Mouse (Mus musculus) myocyte (in vitro differentiated cells): Measurements from ENCODE around the gene Gdf11. TPM values are rescaled to one million over a fixed set of nuclear protein-coding genes. Genes with fewer than 3 reads are reported as not detected.

Experiments
- H3K27me3 ChIP-seq: one replicate; pipeline ENCODE4 v1.6.1; 2011; ENCODE audit not compliant: control insufficient read depth, insufficient read depth, insufficient read length
- H3K36me3 ChIP-seq: one replicate; pipeline ENCODE4 v1.6.1; 2011; ENCODE audit not compliant: control insufficient read depth, insufficient read depth
- H3K4me2 ChIP-seq: one replicate; pipeline ENCODE4 v1.6.1; 2011; ENCODE audit warnings: low read depth, control low read depth
- H3K4me3 ChIP-seq: one replicate; pipeline ENCODE4 v1.5.1; 2011; ENCODE audit warnings: mild to moderate bottlenecking, control low read depth, moderate library complexity
- H3K79me2 ChIP-seq: one replicate; pipeline ENCODE4 v1.6.1; 2011; ENCODE audit not compliant: control insufficient read depth, insufficient read depth
- H3ac ChIP-seq: one replicate; pipeline ENCODE4 v1.6.1; 2011; ENCODE audit not compliant: control insufficient read depth, insufficient read length
- CEBPB ChIP-seq: IDR thresholded peaks from 2 replicates; pipeline ENCODE4 v1.6.1; 2011; ENCODE audit warnings: mild to moderate bottlenecking, moderate library complexity; ENCODE audit not compliant: poor library complexity, insufficient read depth, severe bottlenecking
- E2F4 ChIP-seq: IDR thresholded peaks from one replicate; pipeline ENCODE4 v1.6.1; 2011; ENCODE audit warnings: mild to moderate bottlenecking, control low read depth, moderate library complexity; ENCODE audit not compliant: insufficient read depth
- MAX ChIP-seq: IDR thresholded peaks from one replicate; pipeline ENCODE4 v1.6.1; 2011; ENCODE audit warnings: low read depth, mild to moderate bottlenecking, control low read depth
- MYOD1 ChIP-seq, 3 experiments: IDR thresholded peaks; one replicate each; pipeline ENCODE4 v1.6.1; 2011; ENCODE audit warnings: control low read depth in 2 of 3, low read depth in 2 of 3, mild to moderate bottlenecking in 2 of 3, moderate library complexity in 1 of 3; ENCODE audit not compliant: insufficient read length in 2 of 3, control insufficient read depth in 1 of 3
- MYOG ChIP-seq, 3 experiments: IDR thresholded peaks; one replicate each; pipeline ENCODE4 v1.6.1; 2011; ENCODE audit warnings: control low read depth in 2 of 3, low read depth in 2 of 3, mild to moderate bottlenecking in 2 of 3; ENCODE audit not compliant: insufficient read length in 2 of 3, control insufficient read depth in 1 of 3, insufficient read depth in 1 of 3
- POLR2A ChIP-seq: IDR thresholded peaks from one replicate; pipeline ENCODE4 v1.6.1; 2011; ENCODE audit warnings: low read depth, mild to moderate bottlenecking, control low read depth, moderate library complexity; ENCODE audit not compliant: insufficient read length
- POLR2AphosphoS2 ChIP-seq: IDR thresholded peaks from one replicate; pipeline ENCODE4 v1.6.1; 2011; ENCODE audit warnings: low read depth, control low read depth; ENCODE audit not compliant: insufficient read length
- REST ChIP-seq: IDR thresholded peaks from one replicate; pipeline ENCODE4 v1.6.1; 2011; ENCODE audit warnings: mild to moderate bottlenecking, control low read depth, moderate library complexity; ENCODE audit not compliant: insufficient read depth, insufficient read length
- SRF ChIP-seq: IDR thresholded peaks from one replicate; pipeline ENCODE4 v1.6.1; 2011; ENCODE audit warnings: low read depth; ENCODE audit not compliant: control insufficient read depth, insufficient read length
- TCF12 ChIP-seq: IDR thresholded peaks from one replicate; pipeline ENCODE4 v1.6.1; 2011; ENCODE audit warnings: mild to moderate bottlenecking, control low read depth; ENCODE audit not compliant: poor library complexity, insufficient read depth, severe bottlenecking
- TCF3 ChIP-seq: IDR thresholded peaks from one replicate; pipeline ENCODE4 v1.6.1; 2011; ENCODE audit warnings: low read depth, control low read depth; ENCODE audit not compliant: insufficient read length
- USF1 ChIP-seq: IDR thresholded peaks from one replicate; pipeline ENCODE4 v1.6.1; 2011; ENCODE audit warnings: low read depth, mild to moderate bottlenecking, control low read depth, moderate library complexity
- polyA plus RNA-seq: library from polyadenylated mRNA; unstranded; fragments of >200 nt; fragmentation: generic; extraction: Trizol; gene quantifications from one replicate; pipeline ENCODE4 v1.2.1, GENCODE M21; 2012; ENCODE audit warnings: missing spikeins

Gdf11 gene
- polyA plus RNA-seq, 1 experiment = 17.9 TPM

DNA sequence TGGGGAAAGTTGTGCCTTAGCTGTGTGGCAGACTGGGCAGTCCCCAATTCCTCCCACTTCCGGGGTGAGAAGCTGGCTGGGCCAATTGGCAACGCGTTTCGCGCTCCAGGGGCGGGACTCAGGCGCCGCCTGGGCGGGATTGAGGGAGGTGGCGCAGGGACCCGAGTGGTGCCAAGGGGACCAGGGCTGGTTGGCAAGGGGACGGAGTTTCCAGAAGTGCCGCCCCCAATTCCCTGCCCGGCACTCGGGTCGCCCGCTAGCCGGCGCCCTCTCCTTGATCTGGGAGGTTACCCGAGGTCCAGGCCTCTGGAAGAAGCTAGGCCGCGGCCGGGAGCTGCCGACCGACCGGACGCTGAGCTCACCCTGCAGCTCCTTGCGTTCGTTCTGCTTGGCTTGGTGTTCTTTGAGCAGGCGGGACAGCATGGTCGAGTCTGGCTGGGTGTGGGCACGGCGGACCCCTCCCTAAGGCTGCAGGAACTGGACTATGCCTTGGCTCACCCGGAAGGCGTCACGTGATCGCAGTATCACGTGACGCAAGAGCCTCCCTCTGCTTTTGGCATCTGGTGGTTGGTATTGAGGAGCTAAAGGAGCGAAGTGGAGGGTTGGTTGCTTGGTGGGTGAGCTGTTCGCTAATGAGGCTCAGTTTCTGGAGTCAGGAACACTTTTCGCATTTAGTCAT lies 31.6 kb upstream of the Gdf11 start:
- Histone ChIP-seq H3ac (peak overlapping the region; percentile 49), H3K27me3 (no peaks in the 10 kb centered on the region), H3K4me3 (peak overlapping the region; percentile 34), H3K79me2 (peaks cover 14% of the 10 kb centered on the region), H3K4me2 (peak overlapping the region; percentile 96), H3K36me3 (no peaks in the 10 kb centered on the region)
- TF ChIP-seq TCF3 (no peak), MAX (no peak), POLR2A (peak; percentile 88), TCF12 (peak; percentile 1), REST (no peak), MYOD1 (IDR thresholded peaks at IDR 0.05; ENCODE audit: control insufficient read depth in 1 of 3, insufficient read length in 2 of 3, low read depth in 2 of 3) (peak in 1 of 3 experiments; percentile 14), USF1 (peak; percentile 100), E2F4 (no peak), MYOG (IDR thresholded peaks at IDR 0.05; ENCODE audit: control insufficient read depth in 1 of 3, insufficient read depth in 1 of 3, insufficient read length in 2 of 3, low read depth in 2 of 3) (peak in 1 of 3 experiments; percentile 9), SRF (peak; percentile 33), CEBPB (peak; percentile 29; the same call in 1 of the 2 replicates), POLR2AphosphoS2 (peak; percentile 96)

DNA sequence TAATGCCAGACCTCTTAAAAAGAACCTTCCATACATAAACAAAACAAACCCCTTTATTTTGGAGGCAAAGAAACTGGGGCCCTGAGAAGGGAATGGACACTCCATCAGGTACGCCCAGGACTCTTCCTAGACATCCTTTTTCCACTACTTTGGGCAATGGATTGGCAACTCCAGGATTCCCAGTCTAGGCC lies 31.2 kb upstream of the Gdf11 start, which contains the start of gene Rdh5:
TSS of gene Rdh5 (minus strand) at position 67 of the 191 bp plus-strand sequence.
- Histone ChIP-seq H3K4me2 (peak within 1 kb of the TSS; percentile 96), H3K36me3 (no peaks in the 10 kb centered on the region), H3ac (peak within 1 kb of the TSS; percentile 49), H3K27me3 (no peaks in the 10 kb centered on the region), H3K79me2 (peaks cover 14% of the 10 kb centered on the region), H3K4me3 (peak within 1 kb of the TSS; percentile 34)
- no peak for TF ChIP-seq TCF3
- no peak for TF ChIP-seq SRF
- no peak for TF ChIP-seq POLR2AphosphoS2
- TF ChIP-seq MAX = no peak
- no peak for TF ChIP-seq E2F4
- TF ChIP-seq TCF12 = no peak
- no peak for TF ChIP-seq POLR2A
- no peak for TF ChIP-seq REST
- no peak for TF ChIP-seq CEBPB
- TF ChIP-seq MYOD1 (IDR thresholded peaks at IDR 0.05; ENCODE audit: control insufficient read depth in 1 of 3, insufficient read length in 2 of 3, low read depth in 2 of 3) = no peak
- TF ChIP-seq MYOG (IDR thresholded peaks at IDR 0.05; ENCODE audit: control insufficient read depth in 1 of 3, insufficient read depth in 1 of 3, insufficient read length in 2 of 3, low read depth in 2 of 3) = no peak

DNA sequence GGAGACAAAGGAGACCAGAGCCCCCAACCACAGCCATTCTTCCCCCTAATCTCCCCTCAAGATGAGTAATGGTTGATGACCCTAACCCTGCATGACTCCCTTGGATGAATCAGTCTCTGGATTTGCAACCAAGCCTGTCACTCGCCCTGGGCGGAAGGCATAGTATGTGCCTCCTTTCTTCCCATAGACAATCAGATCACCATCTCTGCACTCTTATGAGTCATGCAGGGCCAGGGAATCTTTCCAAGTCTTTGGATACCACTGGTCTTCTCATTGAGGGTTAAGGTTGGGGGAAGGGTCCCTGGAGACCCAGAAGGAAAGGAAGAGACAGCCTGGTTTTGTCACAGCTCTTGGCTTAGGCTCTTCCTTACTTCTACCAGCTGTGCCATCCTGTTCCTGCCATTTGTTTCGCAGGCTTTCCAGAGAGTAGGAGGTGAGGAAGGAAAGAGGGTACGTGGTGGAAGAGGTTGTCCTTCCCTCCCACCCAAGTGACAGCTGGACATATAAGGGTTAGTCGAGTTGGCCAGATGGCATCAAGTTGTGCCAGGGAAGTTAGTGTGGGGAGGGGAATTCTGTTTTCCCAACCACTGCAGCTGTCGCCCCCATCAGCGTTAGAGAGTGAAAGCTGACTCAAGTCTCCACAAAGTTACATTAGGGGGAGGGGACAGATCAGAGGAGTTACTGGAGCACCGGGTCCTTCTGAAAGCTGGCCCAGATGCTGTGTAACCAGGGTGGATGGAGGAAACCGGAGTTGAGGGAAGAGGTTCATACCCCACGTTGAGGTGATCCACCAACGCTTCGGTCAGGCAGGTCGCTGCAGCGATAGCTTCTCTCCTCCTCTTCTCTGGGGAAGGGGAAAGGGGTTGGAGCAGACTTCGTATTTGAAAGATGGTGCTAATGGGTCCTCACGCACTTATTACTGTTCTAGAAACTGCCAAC lies 30.6 kb upstream of the Gdf11 start:
- Histone ChIP-seq H3K27me3 (no peaks in the 10 kb centered on the region), H3K4me3 (peak overlapping the region; percentile 34), H3K36me3 (peaks cover 5% of the 10 kb centered on the region), H3K79me2 (peaks cover 14% of the 10 kb centered on the region), H3K4me2 (peak overlapping the region; percentile 92), H3ac (peak overlapping the region; percentile 49)
- TF ChIP-seq POLR2A = peak; percentile 70
- TF ChIP-seq MYOD1 (IDR thresholded peaks at IDR 0.05; ENCODE audit: control insufficient read depth in 1 of 3, insufficient read length in 2 of 3, low read depth in 2 of 3) = peak; percentile 99
- TF ChIP-seq TCF3 = peak; percentile 94
- peak; percentile 72 for TF ChIP-seq CEBPB
- TF ChIP-seq TCF12 = peak; percentile 99
- TF ChIP-seq MYOG (IDR thresholded peaks at IDR 0.05; ENCODE audit: control insufficient read depth in 1 of 3, insufficient read depth in 1 of 3, insufficient read length in 2 of 3, low read depth in 2 of 3) = peak; percentile 84 to 99 (median 98)
- TF ChIP-seq SRF = peak; percentile 91
- no peak for TF ChIP-seq REST
- no peak for TF ChIP-seq E2F4
- TF ChIP-seq POLR2AphosphoS2 = peak; percentile 71
- no peak for TF ChIP-seq USF1
- no peak for TF ChIP-seq MAX

DNA sequence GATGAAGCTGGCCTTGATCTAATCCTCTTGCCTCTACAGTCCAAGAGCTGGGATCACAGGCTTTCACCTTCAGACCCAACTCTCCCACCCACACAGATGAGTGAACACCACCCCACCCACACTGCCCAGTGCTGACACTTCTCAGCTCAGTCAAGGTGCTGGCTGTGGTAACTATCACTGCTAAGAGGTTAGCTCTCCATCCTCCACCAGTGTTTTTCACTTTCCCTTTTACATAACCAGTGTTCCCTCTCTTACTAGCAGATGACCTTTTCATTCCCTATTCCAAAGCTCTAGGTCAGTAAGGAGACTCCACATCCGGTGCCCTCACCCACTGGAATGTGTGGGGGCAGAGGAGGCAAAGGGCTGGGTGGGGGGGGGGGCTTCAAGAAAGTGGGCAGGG lies 29.7 kb upstream of the Gdf11 start:
- Histone ChIP-seq H3K79me2 (peaks cover 14% of the 10 kb centered on the region), H3K4me3 (peak overlapping the region; percentile 34), H3ac (no peak overlapping the region), H3K36me3 (peaks cover 14% of the 10 kb centered on the region), H3K27me3 (no peaks in the 10 kb centered on the region), H3K4me2 (peak overlapping the region; percentile 92)
- TF ChIP-seq CEBPB (no peak), POLR2AphosphoS2 (peak; percentile 68), E2F4 (no peak), MAX (no peak), POLR2A (peak; percentile 32), TCF3 (no peak), TCF12 (no peak), MYOD1 (IDR thresholded peaks at IDR 0.05; ENCODE audit: control insufficient read depth in 1 of 3, insufficient read length in 2 of 3, low read depth in 2 of 3) (peak in 1 of 3 experiments; percentile 15), MYOG (IDR thresholded peaks at IDR 0.05; ENCODE audit: control insufficient read depth in 1 of 3, insufficient read depth in 1 of 3, insufficient read length in 2 of 3, low read depth in 2 of 3) (no peak), SRF (no peak)
